Mouse (Mus musculus) frontal cortex, postnatal 14 days (tissue): ENCODE data around the gene Snap23.

Experiments used
- DNase-seq, 2 experiments: peaks; one replicate each; pipeline ENCODE4 v3.0.0; 2022; ENCODE audit warnings: low spot score in 2 of 2

Gene Snap23

DNA sequence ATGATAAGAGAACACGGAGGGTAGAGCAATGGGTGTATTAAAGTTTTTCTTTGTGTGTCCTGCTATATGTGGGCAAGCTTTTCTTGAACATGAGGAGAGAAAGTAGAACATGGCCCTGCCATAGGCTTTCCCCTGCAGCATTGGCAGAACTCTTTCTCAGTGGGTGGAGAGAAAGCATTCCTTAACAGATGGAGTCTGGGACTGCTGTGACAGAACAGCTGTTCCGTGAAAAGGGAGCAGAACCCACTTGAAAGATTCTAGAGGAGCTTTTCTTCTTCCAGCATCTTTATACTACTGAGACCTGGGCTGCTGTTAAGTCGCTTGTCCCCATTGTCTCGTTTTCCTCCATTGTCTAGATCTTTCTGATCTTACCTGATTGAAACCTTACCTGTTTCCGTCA, 22.3 kb downstream of the Snap23 start:
- peak; percentile 29 to 37 for DNase-seq

DNA sequence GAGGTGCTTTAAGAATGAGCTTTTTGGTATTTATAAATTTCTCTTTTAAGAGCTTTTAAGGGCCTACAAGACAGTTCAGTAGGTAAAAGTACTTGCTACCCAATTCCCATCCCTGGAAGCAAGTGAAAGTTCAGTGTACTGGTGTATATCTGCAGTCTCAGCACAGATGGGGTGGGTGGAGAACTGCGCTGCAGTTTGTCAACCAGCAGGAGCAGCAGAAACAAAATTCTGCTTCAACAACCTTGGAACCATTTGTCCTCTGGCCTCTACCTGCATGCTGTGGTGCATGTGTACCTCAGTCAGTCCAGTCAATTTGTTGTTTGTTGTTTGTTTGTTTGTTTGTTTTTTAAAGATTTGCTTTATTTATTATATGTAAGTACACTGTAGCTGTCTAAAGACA, 24.8 kb downstream of the Snap23 start:
- no peak for DNase-seq

DNA sequence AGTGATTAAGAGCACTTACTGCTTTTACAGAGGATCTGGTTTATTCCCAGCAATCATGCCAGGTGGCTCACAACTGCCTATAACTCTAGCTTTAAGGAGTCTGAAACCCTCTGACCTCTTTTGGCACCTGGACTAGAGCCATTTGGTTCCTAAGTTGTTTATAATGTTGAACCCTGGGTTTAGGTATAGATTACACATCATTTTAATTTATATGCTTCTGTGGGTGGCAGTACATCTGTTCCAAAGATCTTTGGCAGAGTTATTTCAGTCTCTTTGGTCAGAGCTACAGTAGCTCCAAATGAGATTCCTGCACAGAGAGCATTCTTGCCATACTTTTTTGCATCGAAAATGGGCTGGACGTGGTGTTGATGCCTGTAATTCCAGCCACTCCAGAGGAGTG, 30.3 kb downstream of the Snap23 start:
- no peak for DNase-seq

DNA sequence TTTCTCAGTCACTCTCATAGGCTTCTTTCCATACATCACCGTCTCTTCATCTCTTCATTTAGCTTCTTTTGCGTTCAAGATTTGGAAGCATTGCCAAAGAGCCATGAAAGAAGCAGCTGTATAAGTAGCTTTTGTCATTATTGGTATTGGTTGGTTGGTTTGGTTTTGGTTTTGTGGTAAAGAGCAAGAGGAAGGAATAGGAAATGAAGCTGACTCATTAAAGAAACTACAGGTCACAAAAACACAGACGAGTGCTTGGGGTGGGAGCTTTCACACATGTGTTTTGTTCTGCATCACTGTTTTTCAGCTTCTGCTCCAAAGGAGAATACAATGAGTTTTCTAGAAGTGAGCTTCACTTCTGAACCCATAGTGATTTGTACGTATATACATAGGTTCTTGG, 32.0 kb downstream of the Snap23 start:
- no peak for DNase-seq

DNA sequence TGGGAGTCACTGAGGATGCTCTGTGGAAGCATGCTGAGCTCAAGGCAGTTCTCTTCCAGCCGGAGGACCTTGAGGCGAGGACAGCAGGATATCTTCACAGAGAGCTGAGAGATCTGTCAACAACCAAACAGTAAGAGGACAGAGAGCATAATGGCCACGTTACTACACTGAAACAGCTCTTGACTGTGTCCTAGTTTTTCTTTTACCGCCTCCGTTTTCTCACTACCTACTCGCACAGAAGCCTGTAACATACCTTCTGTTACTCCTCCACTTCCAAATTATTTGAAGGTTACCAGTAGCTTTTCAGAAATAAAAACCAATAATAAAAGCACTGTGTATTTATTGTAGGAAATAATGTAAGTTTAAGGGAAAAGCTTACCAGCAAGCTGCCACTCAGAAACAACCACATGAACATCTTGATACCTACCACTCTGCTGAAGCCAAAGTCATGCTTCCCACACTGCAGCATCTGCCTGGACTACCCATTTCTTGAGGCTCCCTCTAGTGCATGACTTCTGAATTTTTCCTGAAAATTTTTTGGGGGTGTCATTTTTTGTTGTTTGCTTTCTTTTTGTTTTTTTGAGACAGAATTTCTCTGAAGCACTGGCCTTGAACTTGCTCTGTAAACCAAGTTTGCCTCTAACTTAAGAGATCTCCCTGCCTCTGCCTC, 38.7 kb downstream of the Snap23 start:
- no peak for DNase-seq

DNA sequence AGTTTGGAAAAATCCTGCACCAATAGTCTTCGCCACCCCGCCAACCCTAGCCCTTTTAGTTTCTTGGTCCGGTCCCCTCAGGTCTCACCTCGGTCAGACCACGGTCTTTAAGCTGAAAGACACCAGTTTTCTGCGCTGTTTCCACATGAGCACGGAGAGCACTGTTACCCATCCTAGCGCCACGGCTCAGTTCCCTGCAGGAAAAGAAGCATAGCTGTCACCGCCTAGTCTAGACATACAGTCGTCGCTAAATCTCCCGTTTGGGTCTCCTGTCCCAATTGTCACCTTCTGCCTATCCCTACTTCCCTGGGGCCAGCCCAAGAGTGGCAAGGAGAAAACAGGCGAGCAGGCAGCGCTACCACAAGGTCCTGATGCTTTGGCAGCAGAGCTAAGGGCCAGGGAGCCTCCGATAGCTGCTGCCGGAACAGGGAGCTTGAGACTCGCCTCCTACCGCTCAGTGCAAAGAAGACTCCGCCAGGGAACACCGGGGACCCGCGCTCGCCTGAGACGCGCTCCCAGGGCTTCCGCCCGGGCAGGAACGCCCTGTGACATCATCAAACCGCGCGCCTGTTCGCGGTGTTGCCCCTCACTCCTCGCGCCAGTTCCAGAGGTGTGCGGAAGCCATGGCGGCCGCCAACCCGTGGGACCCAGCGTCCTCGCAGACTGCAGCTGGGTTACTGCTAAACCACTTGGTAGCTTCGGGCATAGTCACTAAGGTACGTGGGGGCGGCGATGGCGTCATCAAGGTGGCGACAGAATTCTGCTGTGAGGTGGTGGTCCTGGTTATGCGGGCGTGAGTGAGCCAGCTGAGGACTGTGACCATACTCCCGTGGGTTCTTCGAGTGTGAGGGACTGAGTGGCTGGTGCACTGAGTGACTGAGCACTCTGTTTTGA, 41.6 kb downstream of the Snap23 start, which contains the start of the genes Haus2 and Lrrc57:
TSS of gene Haus2 (plus strand) at position 554 of the 894 bp plus-strand sequence.
TSS of gene Lrrc57 (minus strand) at position 691 of the 894 bp plus-strand sequence.
- DNase-seq, result peak; percentile 85 to 90

DNA sequence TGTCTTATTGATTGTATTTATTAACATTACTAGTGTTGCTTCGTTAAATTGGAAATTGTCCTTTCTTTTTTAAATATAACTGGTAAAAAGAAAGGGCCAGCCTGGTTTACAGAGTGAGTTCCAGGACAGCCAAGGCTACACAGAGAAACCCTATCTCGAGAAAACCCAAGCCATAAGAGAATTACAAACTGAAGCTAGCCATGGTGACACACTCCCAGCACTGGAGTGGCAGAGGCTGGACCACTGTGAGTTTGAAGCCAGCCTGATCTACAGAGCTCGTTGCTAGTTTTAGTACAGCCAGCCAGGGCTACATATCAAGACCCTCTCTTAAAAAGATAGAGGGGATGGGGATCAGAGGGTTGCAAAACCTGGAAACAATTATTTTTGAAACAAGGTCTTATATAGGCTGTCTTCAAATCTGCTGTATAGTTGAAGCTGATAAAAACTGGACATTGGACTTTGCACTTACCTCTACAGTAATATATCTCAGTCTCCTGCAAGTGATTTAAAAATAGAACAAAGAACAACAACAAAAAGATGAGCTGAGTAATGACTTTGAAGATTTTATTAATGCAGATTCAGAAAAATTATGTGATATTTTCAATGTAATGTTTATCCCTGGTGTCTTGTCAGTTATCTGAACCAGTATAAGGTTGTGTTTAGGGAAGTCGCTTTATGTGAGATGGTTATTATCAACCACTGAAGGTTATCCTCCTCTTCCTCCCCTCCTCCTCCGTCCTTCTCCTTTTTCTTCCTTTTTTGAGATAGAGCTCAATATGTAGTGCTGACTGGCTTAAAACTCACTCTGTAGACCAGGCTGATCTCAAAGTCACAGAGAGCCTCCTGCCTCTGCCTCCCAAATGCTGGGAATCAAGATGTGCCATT, 49.0 kb downstream of the Snap23 start:
- no peak for DNase-seq

DNA sequence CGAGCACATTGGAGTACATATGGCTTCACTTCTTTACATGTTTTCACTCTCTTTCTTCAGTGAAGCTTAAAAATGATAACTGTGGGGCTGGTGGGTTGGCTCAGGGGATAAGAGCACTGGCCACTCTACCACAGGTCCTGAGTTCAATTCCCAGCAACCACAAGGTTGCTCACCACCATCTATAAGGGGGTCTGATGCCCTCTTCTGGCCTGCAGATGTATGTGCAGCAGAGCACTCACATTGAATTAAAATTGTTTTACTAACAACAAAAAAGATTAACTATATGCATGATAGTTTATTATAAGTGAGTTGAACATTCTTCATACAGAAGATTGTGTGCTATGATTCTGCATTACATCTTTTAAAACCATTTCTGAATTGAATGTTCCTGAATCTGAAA, 52.1 kb downstream of the Snap23 start:
- no peak for DNase-seq

DNA sequence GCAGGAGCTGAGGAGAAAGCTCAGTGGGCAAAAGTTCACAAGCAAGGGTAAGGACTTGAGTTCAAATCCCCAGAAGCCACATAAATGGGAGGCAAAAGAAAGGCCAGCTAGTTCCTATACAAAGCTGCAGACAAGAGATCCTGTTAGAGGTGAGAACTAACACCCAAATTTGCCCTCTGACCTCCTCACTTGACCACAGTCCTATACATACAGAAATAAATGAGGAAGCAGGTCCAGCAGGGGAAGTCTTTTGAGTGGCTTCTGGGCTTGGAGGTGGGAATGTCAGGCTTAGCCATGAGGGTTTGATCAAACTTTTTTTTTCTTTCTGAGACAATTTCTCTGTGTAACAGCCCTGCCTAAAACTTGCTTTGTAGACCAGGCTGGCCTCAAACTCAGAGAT, 55.4 kb downstream of the Snap23 start:
- no peak for DNase-seq

DNA sequence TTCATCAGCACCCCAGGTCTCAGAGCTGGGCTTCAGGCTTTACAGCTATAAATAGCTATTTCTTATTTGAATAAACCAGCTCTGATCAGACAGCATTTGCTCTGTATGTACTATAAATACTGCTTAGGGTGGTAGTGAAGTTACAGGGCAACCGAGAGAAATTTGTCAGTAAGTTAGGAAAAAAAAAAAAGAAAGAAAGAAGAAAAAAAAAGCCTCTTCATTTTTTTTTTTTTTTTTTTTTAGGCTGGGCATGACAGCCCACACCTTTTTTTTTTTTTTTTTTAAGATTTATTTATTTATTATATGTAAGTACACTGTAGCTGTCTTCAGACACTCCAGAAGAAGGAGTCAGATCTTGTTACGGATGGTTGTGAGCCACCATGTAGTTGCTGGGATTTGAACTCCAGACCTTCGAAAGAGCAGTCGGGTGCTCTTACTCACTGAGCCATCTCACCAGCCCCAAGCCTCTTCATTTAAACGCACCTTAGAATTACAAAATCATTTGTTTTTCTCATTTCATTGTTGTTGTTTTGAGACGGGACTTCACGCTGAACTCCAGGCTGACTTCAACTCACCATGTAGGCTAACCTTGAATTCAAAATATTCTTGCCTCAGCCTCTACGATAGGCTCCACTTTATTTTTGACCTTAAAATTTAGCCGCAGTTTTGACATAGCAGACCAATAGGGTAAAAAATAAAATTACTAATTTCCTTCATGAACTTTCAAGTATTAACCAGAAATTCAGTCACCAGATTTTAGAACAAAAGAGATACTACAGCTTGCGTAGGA, 60.8 kb downstream of the Snap23 start:
- DNase-seq, result no peak

DNA sequence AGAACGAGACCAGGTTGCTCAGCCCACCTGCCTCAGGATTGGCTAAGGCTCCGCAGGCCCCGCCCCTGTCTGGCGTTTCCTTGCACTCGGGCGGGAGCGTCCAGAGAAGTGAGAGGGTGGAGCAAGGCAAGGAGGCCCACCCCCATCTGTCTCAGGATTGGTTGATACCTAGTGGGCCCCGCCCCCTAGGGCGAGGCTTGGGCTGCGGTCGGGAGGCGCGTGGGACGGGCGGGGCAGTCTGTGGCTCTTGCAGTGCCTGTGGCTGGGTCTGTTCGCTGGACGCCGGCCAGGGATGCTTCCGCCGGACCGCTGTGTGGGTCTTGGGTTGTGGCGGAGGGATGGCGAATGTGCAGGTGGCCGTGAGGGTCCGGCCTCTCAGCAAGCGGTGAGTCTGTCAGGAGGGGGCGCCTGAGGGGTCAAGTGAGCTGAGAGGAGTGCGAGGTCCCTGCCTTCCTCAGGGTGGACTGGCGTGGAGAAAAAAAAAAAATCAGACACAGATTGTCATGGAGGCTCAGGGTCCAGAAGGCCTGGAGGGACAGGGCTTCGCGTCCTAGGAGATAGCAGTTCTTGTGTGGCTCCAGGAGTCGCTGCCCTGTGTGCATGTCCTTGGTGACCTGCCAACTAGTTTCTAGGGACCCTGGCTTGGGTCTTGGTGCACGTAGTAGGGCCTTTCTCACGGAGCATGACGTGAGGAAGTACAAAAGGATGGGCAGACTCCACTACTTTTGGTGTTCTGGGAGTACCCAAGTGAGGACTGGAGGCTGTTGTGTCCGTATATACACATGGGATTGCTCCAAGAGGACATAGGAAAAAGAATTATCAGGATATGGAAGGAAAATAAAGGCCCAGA, 61.6 kb downstream of the Snap23 start, which contains the start of gene Stard9:
TSS of gene Stard9 (plus strand) at position 236 of the 850 bp plus-strand sequence.
- DNase-seq, result peak; percentile 97 to 98

DNA sequence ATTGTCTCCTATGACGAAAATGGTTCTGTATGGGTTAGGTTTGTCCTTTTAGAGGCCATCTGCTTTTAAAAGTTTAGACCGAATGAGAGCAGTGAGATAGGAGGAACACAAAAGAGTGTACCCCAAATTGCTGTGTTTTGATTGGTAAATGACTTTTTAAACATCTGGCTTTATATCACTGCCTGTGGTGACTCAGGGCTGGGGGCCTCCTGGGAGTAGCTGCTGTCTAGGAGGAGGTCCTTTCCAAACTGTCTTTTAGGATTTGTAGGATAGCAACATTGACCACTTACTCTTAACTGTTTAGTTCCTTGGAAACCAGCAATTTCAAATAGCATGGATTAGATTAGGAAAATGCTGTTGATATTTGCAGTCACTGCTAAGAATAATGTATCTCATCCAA, 62.8 kb downstream of the Snap23 start:
- no peak for DNase-seq

DNA sequence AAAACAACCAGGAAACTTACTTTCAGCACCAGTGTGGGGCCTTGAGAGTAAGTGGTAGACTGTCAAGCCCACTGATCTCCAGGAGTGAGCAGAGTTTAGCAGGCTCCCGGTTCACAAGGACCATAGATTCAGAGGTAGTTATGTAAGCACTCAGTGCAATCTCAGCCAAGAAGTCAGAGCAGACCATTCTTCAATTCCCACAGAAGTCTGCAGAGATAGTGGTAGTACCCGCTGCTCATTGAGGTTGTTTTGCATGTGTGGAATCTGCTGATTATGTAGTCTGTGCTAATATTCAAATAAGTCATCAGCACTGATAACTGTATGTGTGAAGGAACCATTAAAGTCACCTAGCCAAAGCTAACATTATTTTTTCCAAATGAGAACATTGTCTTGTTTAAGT, 63.2 kb downstream of the Snap23 start:
- no peak for DNase-seq

DNA sequence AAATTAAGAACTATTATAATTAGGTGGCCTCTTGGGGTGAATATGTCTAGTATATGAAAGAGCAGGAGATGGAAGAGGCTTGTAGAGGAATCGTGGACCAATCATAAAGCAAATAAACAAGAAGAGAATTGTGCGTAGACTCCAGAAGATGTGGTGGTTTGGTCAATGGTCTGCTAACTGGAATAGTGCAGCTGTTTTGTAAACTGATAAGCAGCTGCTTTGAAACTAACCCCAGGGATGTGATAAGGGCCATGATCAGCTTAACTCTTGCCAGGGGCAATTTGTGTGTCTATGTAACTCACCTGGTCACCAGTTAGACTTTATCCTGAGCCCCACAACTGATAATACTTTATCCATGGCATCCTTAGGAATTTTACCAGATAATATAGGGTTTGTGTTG, 64.0 kb downstream of the Snap23 start:
- no peak for DNase-seq

DNA sequence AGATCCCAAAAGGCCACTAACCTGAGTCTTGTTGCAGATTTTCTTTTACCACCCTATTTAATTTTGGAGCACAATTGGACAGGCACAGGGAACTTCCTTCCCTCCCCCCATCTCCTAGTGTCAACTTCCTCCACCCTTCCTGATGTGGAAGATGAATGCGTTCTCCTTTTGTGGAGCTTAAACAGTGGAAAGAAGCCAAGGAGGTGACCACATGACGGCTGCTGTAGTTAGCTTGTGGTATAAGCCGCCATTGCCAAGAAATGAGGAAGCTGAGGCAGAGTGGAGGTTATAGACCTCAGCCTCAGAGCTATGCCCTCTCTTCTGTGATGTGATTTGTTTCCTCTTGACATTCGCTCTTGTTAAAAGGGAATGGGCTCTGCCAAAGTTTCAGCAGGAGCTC, 64.5 kb downstream of the Snap23 start:
- DNase-seq, result peak in 1 of 2 experiments; percentile 7

DNA sequence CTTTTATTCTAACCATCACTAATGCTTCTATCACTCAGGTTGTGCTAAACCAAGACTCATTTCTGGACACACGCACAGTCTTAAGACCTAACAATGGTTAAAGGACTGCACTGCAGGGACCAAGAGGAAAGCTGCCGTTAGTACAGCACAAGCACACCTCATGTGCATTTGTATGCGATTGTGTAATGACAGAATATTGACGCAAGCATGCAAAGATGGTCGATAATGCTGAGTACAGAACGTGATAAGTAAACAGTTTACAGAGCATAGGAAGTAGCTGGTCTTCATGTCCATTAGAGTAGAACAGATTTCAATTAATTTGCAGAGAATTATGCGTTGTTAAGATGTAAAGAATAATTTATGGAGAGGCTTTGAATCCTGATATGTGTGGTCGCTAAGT, 73.4 kb downstream of the Snap23 start:
- no peak for DNase-seq

DNA sequence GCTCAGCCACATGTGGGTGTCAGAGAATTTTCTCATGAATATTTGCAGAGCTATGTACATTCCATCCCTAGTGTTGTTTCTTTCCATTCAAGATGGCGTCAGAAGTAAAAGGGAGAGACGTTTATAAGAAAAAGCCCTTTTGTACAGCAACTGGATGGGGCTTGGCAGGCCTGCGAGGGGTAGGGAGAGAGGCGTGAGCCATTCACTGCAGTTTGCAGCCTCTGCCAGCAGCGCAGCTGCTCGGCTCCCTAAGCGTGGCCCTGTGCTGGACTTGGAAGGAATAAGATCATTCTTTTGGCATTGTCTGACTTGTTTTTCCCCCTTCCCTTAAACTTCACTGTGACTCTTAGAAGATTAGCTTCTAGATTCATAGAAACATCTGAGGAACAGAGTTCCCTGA, 76.4 kb downstream of the Snap23 start:
- peak in 1 of 2 experiments; percentile 18 for DNase-seq

DNA sequence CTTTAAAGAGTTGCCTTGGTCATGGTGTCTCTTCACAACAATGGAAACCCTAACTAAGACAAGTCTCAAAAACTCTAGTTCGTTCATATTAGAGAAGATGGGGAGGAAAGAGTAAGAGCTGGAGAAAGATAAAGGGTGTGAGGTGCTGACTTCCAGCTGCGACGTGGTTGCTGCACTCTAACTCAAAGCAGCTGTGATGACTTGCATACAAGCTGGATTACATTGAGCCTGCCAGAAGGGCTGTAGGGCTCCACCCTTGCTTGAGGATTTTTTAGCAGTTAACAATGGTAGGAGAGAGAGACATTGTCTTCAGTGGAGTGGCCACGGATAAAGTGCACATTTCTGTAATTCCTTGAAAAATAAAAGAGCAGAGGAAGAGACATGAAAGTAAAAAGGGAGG, 79.3 kb downstream of the Snap23 start:
- DNase-seq, result no peak
